Mouse (Mus musculus) gastrocnemius, postnatal 25 days (tissue): ENCODE measurements around the gene Gch1. TPM values are rescaled to one million over a fixed set of nuclear protein-coding genes. Genes with fewer than 3 reads are reported as not detected.

ENCODE experiments used
- DNase-seq: peaks from one replicate; pipeline ENCODE4 v3.0.0; 2022
- long read RNA-seq, 2 experiments: library from polyadenylated mRNA; stranded (forward); transcript quantifications; one replicate each; pipeline ENCODE4 v2.0.0; 2021
- total RNA-seq, 2 experiments: library from RNA; stranded (reverse); gene quantifications; 1 replicate in 1 of 2; 2 replicates in 1 of 2; pipeline ENCODE4 v1.2.3; 2021

Gene Gch1
- total RNA-seq = 1 to 10 TPM; 2.2 to 2.4 TPM
- long read RNA-seq, experiment 1, transcript Gch1-201 (6 exons, 2,775 nt) = major isoform, 14 of 14 reads
- long read RNA-seq, experiment 1, partial matches to known transcripts = 0 of 14 reads
- long read RNA-seq, experiment 1, other reads (novel, unspliced or antisense) = 0 of 14 reads
- long read RNA-seq, experiment 2, transcript Gch1-201 (6 exons, 2,775 nt) = major isoform, 5 of 6 reads
- long read RNA-seq, experiment 2, partial matches to known transcripts = 0 of 6 reads
- long read RNA-seq, experiment 2, other reads (novel, unspliced or antisense) = 1 of 6 reads

- peak; percentile 84 for DNase-seq
Measured at GRCm38 (mm10) chr14:47188848-47189634, at the start of gene Gch1. Gene Gch1, minus strand, starts transcription at chr14:47189413.

GRCm38 (mm10) chr14:47237286-47237685, 48.1 kb upstream of the Gch1 start:
- no peak for DNase-seq

GRCm38 (mm10) chr14:47236491-47236890, 47.3 kb upstream of the Gch1 start:
- no peak for DNase-seq

- no peak for DNase-seq
Measured at GRCm38 (mm10) chr14:47234526-47235250, 45.5 kb upstream of the Gch1 start.

GRCm38 (mm10) chr14:47234032-47234431, 44.8 kb upstream of the Gch1 start:
- DNase-seq = no peak

- no peak for DNase-seq
Measured at GRCm38 (mm10) chr14:47233602-47234001, 44.4 kb upstream of the Gch1 start.

- no peak for DNase-seq
Measured at GRCm38 (mm10) chr14:47229796-47230376, 40.7 kb upstream of the Gch1 start.

- no peak for DNase-seq
Measured at GRCm38 (mm10) chr14:47225931-47226330, 36.7 kb upstream of the Gch1 start.

GRCm38 (mm10) chr14:47224476-47225325, 35.5 kb upstream of the Gch1 start:
- DNase-seq = no peak

- DNase-seq = peak; percentile 25
Measured at GRCm38 (mm10) chr14:47222631-47223450, 33.6 kb upstream of the Gch1 start.

- no peak for DNase-seq
Measured at GRCm38 (mm10) chr14:47221567-47221966, 32.4 kb upstream of the Gch1 start.

GRCm38 (mm10) chr14:47220231-47221025, 31.2 kb upstream of the Gch1 start:
- DNase-seq = no peak

- DNase-seq = no peak
Measured at GRCm38 (mm10) chr14:47218766-47219606, 29.8 kb upstream of the Gch1 start.

GRCm38 (mm10) chr14:47216541-47216940, 27.3 kb upstream of the Gch1 start:
- no peak for DNase-seq

GRCm38 (mm10) chr14:47214367-47214766, 25.2 kb upstream of the Gch1 start:
- no peak for DNase-seq

GRCm38 (mm10) chr14:47213305-47213704, 24.1 kb upstream of the Gch1 start:
- no peak for DNase-seq

- DNase-seq = no peak
Measured at GRCm38 (mm10) chr14:47209669-47210164, 20.5 kb upstream of the Gch1 start.
